Mouse (Mus musculus) liver, embryonic 15.5 days (tissue): ENCODE measurements around the gene Pfkp. TPM values are rescaled to one million over a fixed set of nuclear protein-coding genes. Genes with fewer than 3 reads are reported as not detected.

Experiments used
- ATAC-seq: fragments of 200-750 bp; cut with Nextera tagmentation; 2 replicates; pipeline ENCODE4 v1.8.0; 2017; ENCODE audit warnings: moderate number of reproducible peaks, mild to moderate bottlenecking, moderate library complexity; ENCODE audit not compliant: insufficient read depth
- H3K27ac ChIP-seq: fragments of 300-500 bp; sonication (generic); replicated peaks from 2 replicates; pipeline ENCODE4 v1.5.1; 2015; ENCODE audit warnings: mild to moderate bottlenecking, inconsistent platforms
- H3K27me3 ChIP-seq: fragments of 300-500 bp; sonication (generic); 2 replicates; pipeline ENCODE4 v1.6.1; 2015; ENCODE audit warnings: mild to moderate bottlenecking, inconsistent platforms
- H3K36me3 ChIP-seq: fragments of 300-500 bp; sonication (generic); replicated peaks from 2 replicates; pipeline ENCODE4 v1.6.1; 2015; ENCODE audit warnings: moderate library complexity, mild to moderate bottlenecking, inconsistent platforms
- H3K4me1 ChIP-seq: fragments of 300-500 bp; sonication (generic); replicated peaks from 2 replicates; pipeline ENCODE4 v1.6.1; 2015; ENCODE audit warnings: inconsistent platforms
- H3K4me2 ChIP-seq: fragments of 300-500 bp; sonication (generic); 2 replicates; pipeline ENCODE4 v1.6.1; 2015; ENCODE audit warnings: moderate library complexity, mild to moderate bottlenecking, inconsistent platforms
- H3K4me3 ChIP-seq: fragments of 300-500 bp; sonication (generic); replicated peaks from 2 replicates; pipeline ENCODE4 v1.5.1; 2015; ENCODE audit warnings: mild to moderate bottlenecking, inconsistent platforms
- H3K9ac ChIP-seq: fragments of 300-500 bp; sonication (generic); 2 replicates; pipeline ENCODE4 v1.6.1; 2015; ENCODE audit warnings: moderate library complexity, mild to moderate bottlenecking, inconsistent platforms
- H3K9me3 ChIP-seq: fragments of 300-500 bp; sonication (generic); replicated peaks from 2 replicates; pipeline ENCODE4 v1.6.1; 2016; ENCODE audit warnings: inconsistent platforms
- WGBS: fragments of 180-500 bp; shearing (Covaris S2); methylation state at CpG from one replicate; pipeline ENCODE4 v1.1.7; 2015; ENCODE audit warnings: mixed read lengths; ENCODE audit not compliant: insufficient replicate concordance; 5-methylcytosine and 5-hydroxymethylcytosine counted together
- polyA plus RNA-seq: library from polyadenylated mRNA; unstranded; fragments of >200 nt; fragmentation: Nextera tagmentation; extraction: Ambion mirVana; gene quantifications from 2 replicates; pipeline ENCODE4 v1.2.1, GENCODE M21; 2015

Gene Pfkp
- polyA plus RNA-seq: 5.0 and 6.4 TPM in 2 replicates

- Histone ChIP-seq H3K9me3 (no peaks in the 10 kb centered on the region), H3K4me2 (peak within 1 kb of the TSS; percentile 94), H3K27me3 (peaks cover 7% of the 10 kb centered on the region; the same call in 1 of the 2 replicates), H3K4me3 (peak within 1 kb of the TSS; percentile 59), H3K27ac (no peak within 1 kb of the TSS), H3K36me3 (no peaks in the 10 kb centered on the region), H3K4me1 (peaks cover 27% of the 10 kb centered on the region), H3K9ac (peak within 1 kb of the TSS; percentile 39)
- WGBS: under 1% methylated on average over 34 of the region's 34 CpGs
- ATAC-seq: peak; percentile 94
Measured at GRCm38 (mm10) chr13:6648669-6649233, at the start of gene Pfkp. Pfkp (minus strand) TSS chr13:6648777.

DNA sequence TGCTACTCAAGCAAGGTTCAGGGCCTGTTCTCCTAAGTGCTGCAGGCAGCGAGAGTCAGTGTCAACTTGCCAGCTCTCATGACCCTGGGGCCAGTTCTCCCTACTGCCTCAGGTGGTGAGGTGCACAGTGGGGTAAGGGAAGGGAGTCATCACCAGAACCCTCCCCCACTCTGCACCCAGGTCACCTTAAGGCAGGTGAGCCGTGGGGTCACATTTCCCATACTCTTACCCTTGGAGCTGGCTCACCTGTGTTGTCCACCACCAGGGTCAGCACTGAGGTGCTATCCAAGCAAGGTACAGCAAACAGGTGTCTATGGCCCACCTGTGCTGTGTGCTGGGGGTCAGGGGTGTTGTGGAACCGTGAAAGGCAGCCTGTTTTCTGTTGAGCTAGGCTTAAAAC is 42.0 kb upstream of the Pfkp start:
- ATAC-seq: no peak
- Histone ChIP-seq H3K27me3 (no peaks in the 10 kb centered on the region), H3K36me3 (no peaks in the 10 kb centered on the region), H3K27ac (no peak overlapping the region), H3K9me3 (no peaks in the 10 kb centered on the region), H3K4me3 (no peak overlapping the region), H3K4me2 (no peak overlapping the region), H3K4me1 (no peaks in the 10 kb centered on the region), H3K9ac (no peak overlapping the region)
- WGBS: 60% methylated on average over 3 of the region's 3 CpGs

- no peak overlapping the region for H3K4me2 ChIP-seq
- no peak overlapping the region for H3K4me3 ChIP-seq
- 46% methylated on average over 4 of the region's 4 CpGs for WGBS
- H3K9me3 ChIP-seq: no peaks in the 10 kb centered on the region
- ATAC-seq: 0 out of 2 replicates have a peak, but pooled peaks have one; percentile 47
- no peaks in the 10 kb centered on the region for H3K36me3 ChIP-seq
- H3K9ac ChIP-seq: no peak overlapping the region
- H3K27me3 ChIP-seq: no peaks in the 10 kb centered on the region
- H3K27ac ChIP-seq: no peak overlapping the region
- H3K4me1 ChIP-seq: no peaks in the 10 kb centered on the region
Measured at GRCm38 (mm10) chr13:6689962-6690361, 41.4 kb upstream of the Pfkp start.

- no peak for ATAC-seq
- Histone ChIP-seq H3K9ac (no peak overlapping the region), H3K36me3 (no peaks in the 10 kb centered on the region), H3K4me1 (no peaks in the 10 kb centered on the region), H3K4me2 (no peak overlapping the region), H3K27ac (no peak overlapping the region), H3K9me3 (no peaks in the 10 kb centered on the region), H3K27me3 (no peaks in the 10 kb centered on the region), H3K4me3 (no peak overlapping the region)
- 42% methylated on average over 7 of the region's 7 CpGs for WGBS
Measured at GRCm38 (mm10) chr13:6688790-6689433, 40.3 kb upstream of the Pfkp start.

DNA sequence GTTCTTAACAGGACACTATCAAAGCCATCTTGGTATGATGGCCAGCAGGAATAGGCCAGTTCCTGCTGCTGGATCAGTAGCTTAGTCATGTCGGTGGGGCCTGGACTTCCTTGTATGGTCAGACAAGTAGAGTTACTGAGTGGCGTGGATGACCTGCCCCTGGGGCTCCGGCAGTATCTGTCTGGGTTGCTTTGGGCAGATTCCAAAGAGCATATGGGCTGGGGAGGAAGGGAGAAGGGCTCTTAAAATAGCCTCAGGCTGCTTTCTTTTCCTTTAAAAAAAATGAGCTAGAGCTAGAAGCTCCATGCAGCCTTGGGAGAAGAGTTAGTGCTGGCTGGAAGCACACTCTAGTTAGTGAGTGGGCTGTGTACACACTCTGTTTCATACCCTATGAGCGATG is 18.3 kb upstream of the Pfkp start:
- Histone ChIP-seq H3K4me2 (no peak overlapping the region), H3K27me3 (no peaks in the 10 kb centered on the region), H3K4me1 (no peaks in the 10 kb centered on the region), H3K4me3 (no peak overlapping the region), H3K9ac (no peak overlapping the region), H3K9me3 (no peaks in the 10 kb centered on the region), H3K27ac (no peak overlapping the region), H3K36me3 (no peaks in the 10 kb centered on the region)
- WGBS: 50% methylated on average over 4 of the region's 4 CpGs
- no peak for ATAC-seq

DNA sequence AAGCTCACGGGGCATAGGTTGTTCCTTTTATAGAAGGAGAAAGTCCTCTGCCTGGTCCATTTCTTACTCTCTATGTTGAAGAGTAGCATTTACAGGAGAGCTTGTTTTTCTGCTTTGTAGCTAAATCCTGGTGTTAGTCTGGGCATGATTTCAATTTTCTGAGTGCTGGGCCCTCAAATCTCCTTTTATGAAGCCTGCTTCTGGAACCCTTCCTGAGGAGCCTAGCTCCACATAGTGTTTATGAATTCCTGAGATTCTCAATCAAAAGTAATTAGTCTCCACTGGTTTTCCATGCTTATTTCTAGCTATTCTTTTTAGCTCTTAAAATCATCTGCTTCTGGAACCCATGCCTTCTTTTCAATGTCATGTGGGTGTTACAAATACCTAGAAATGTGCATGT is 16.9 kb upstream of the Pfkp start:
- ATAC-seq: no peak

GRCm38 (mm10) chr13:6664216-6664615 is 15.6 kb upstream of the Pfkp start:
- no peaks in the 10 kb centered on the region for H3K4me1 ChIP-seq
- H3K4me2 ChIP-seq: no peak overlapping the region
- ATAC-seq: no peak
- H3K36me3 ChIP-seq: no peaks in the 10 kb centered on the region
- no peak overlapping the region for H3K9ac ChIP-seq
- WGBS: 52% methylated on average over 5 of the region's 5 CpGs
- no peaks in the 10 kb centered on the region for H3K27me3 ChIP-seq
- H3K4me3 ChIP-seq: no peak overlapping the region
- no peak overlapping the region for H3K27ac ChIP-seq
- H3K9me3 ChIP-seq: no peaks in the 10 kb centered on the region

More for the DNA sequence above, 16.9 kb upstream of the Pfkp start:
- WGBS: 32% methylated on average over 1 of the region's 1 CpGs
- no peaks in the 10 kb centered on the region for H3K4me1 ChIP-seq
- no peak overlapping the region for H3K4me2 ChIP-seq
- H3K9me3 ChIP-seq: no peaks in the 10 kb centered on the region
- no peak overlapping the region for H3K4me3 ChIP-seq
- no peaks in the 10 kb centered on the region for H3K36me3 ChIP-seq
- H3K27me3 ChIP-seq: no peaks in the 10 kb centered on the region
- H3K9ac ChIP-seq: no peak overlapping the region
- no peak overlapping the region for H3K27ac ChIP-seq

GRCm38 (mm10) chr13:6659314-6659713 is 10.7 kb upstream of the Pfkp start:
- Histone ChIP-seq H3K27me3 (no peaks in the 10 kb centered on the region), H3K27ac (no peak overlapping the region), H3K4me2 (no peak overlapping the region), H3K9me3 (no peaks in the 10 kb centered on the region), H3K4me1 (no peaks in the 10 kb centered on the region), H3K9ac (no peak overlapping the region), H3K4me3 (no peak overlapping the region), H3K36me3 (no peaks in the 10 kb centered on the region)
- WGBS: 64% methylated on average over 6 of the region's 6 CpGs
- no peak for ATAC-seq

DNA sequence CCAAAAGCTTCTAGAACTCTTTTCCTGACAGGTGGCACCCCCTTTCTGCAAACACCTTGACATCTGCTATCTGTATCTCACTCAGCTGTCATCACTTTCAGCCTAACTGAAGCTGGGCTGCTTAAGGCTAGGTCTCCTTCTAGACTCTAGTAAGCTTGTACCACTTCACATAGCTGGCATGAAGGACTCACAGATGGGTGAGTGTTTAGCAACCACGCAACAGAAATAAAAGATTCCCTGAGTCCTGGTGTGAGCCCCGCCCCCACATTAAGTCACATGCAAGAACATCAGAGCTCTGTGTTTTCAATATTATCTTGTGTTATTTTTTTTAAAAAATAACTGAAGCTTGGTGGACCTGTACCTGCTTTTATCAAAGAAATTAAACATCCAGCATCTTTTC is 8.7 kb upstream of the Pfkp start:
- H3K4me1 ChIP-seq: no peaks in the 10 kb centered on the region
- H3K27me3 ChIP-seq: no peaks in the 10 kb centered on the region
- H3K9ac ChIP-seq: no peak overlapping the region
- no peak overlapping the region for H3K4me2 ChIP-seq
- no peak overlapping the region for H3K4me3 ChIP-seq
- H3K9me3 ChIP-seq: no peaks in the 10 kb centered on the region
- H3K27ac ChIP-seq: no peak overlapping the region
- WGBS: 78% methylated on average over 2 of the region's 2 CpGs
- H3K36me3 ChIP-seq: no peaks in the 10 kb centered on the region
- ATAC-seq: no peak

DNA sequence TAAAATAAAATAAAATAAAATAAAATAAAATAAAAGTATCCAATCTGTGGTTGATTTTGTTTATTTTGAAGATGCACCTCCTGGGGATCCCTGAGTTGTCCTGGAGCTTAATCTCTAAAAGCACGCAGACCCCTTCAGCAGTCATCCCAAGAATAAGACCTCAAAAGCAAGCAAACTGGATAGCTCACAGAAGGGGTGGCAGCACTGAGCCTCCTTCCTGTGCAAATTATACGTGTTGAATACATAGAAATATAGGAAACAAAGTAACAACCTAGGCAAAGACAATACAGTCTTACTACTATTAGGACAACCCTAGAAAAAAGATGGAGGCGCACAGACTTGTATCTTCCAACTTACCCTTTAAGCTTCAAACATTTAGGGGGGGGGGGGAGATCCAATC is 965 bp upstream of the Pfkp start:
- no peak for ATAC-seq
- no peaks in the 10 kb centered on the region for H3K9me3 ChIP-seq
- H3K36me3 ChIP-seq: no peaks in the 10 kb centered on the region
- H3K4me3 ChIP-seq: no peak overlapping the region
- H3K9ac ChIP-seq: no peak overlapping the region
- 52% methylated on average over 3 of the region's 3 CpGs for WGBS
- H3K4me2 ChIP-seq: no peak overlapping the region
- no peak overlapping the region for H3K27ac ChIP-seq
- H3K27me3 ChIP-seq: peaks cover 7% of the 10 kb centered on the region; the same call in 1 of the 2 replicates
- H3K4me1 ChIP-seq: peaks cover 27% of the 10 kb centered on the region

DNA sequence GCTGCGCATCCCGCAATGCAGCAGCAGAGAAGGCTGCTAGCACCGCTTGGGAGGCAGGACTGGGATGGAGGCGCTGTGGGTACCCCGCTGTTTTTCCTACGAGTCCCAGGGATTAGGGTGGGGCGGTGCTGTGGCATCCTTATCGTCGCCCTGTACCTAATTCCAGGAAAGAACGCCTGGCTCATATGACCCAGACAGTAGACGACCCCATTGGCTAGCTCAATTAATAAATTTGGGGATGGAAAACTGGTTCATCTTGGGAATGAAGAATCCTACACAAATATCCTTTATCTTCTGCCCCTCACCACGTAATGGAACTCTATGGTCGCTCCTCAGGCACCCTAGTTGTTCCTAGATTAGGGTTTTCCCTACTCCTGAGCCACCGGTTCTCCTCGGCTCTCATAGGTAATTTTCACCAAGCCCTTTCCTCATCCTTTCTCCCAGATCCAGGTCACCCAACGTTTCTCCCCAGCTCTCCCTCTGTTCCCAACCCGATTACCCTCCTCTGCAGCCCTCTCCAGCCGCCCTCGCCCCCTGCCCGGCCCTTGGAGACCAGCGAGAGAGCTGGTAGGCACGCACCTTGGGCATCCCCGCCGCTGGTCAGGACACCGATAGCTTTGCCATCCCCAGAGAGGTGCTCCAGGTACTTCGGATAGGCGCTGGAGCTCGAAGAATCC is 447 bp downstream of the Pfkp start:
- Histone ChIP-seq H3K9me3 (no peaks in the 10 kb centered on the region), H3K9ac (peak overlapping the region; percentile 39), H3K4me2 (peak overlapping the region; percentile 94), H3K27ac (no peak overlapping the region), H3K27me3 (peaks cover 7% of the 10 kb centered on the region; the same call in 1 of the 2 replicates), H3K4me1 (peaks cover 27% of the 10 kb centered on the region), H3K4me3 (peak overlapping the region; percentile 59), H3K36me3 (no peaks in the 10 kb centered on the region)
- whole genome bisulfite sequencing: under 1% methylated on average over 28 of the region's 28 CpGs
- peak; percentile 8; the same call in 1 of the 2 replicates for ATAC-seq
